Mouse (Mus musculus) ovary, adult 2 months (tissue): ENCODE results near the gene Adamts7. TPM values are rescaled to one million over a fixed set of nuclear protein-coding genes. Genes with fewer than 3 reads are reported as not detected.

Experiments
- polyA plus RNA-seq: library from polyadenylated mRNA; depleted of rRNA; stranded (reverse); fragments of >200 nt; gene quantifications from 2 replicates; pipeline ENCODE4 v1.2.3, GENCODE M21; 2012; rRNA removed

The Adamts7 gene
- 29.5 and 29.9 TPM in 2 replicates for polyA plus RNA-seq

DNA sequence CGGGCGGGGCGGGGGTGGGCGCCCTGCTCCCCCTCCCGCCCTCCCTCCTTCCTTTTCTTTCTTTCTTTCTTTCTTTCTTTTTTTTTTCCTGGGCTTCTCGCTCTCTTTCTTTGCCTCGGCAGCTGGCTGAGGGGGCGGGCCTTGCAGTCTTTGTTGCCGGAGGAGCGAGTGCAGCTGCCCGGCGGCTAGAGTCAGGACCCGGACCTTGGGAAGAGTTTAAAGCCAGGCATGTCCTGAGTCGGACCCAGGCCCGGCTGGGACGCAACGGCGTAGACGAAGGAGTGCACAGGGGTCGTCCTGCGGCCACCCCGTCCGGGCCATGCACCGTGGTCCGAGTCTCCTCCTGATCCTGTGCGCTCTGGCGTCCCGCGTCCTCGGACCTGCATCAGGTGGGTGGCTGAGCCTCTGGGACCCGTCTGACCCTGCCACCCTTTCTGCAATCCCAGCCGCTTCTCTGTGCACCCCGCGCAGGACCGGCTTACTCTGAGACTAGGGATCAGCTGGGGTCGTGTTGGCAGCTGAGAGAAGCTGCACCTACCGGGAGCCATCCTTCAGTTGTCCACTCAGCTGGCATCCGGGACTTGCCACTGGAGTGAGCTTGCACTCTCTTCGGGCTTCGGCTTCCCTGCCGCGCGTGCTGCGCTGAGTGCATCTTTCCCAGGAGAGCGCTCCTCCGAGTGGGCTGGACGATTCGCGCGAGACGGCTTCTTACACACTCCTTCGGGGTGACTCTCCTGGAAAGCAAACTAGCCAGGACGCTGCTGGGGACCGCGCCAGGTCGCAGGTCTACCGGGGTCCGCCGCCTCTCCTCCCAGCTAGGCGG lies at the start of gene Adamts7:
Adamts7 (plus strand) TSS at position 144 of the 823 bp plus-strand sequence.

DNA sequence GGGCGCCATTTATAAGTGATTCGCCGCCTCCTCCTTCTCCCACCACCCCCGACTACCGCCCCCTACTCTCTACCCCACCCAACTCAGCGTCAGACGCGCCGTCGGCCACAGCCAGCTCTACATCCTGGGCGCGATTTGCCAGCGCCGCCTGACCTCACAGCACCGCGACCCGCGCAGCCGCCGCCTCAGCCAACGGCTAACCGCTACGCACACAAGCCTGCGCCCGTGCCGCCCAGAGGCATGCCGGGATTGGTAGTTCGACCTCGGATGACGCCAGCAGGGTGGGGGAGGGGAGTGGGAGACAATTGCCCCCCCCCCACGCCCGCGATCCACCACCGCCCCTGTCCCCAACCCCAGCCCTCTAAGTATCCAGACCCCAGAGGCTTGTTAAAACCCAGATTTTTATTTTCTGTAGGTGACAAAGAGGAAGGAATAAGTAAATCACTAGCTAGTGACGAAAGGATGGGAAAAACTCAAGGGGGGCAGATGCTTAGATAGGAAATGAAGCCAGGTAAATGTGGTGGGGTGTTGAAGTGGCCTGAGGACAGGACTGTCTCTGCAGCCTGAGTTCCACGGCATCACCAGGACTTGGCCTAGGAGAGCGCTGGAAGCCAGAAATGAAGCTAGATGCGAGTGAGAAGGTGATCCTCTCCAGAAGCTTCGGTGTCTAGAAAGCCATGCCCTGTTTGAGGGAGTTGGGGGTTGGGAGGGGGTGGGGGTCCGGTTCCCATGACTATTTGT lies 48.1 kb upstream of the Adamts7 start, which contains the start of gene Morf4l1:
Morf4l1 (minus strand) TSS at position 208 of the 741 bp plus-strand sequence.

Other genes with a start within 250 kb of the Adamts7 start
- gene Ctsh, start 108.9 kb upstream of the Adamts7 start, polyA plus RNA-seq: 40.4 and 50.0 TPM in 2 replicates
- gene Morf4l1, start 48.3 kb upstream of the Adamts7 start, polyA plus RNA-seq: 42.1 and 55.8 TPM in 2 replicates
- gene Tbc1d2b, start 107.7 kb downstream of the Adamts7 start, polyA plus RNA-seq: 36.2 and 37.4 TPM in 2 replicates